Mouse (Mus musculus): ENCODE measurements around the gene Cerkl. TPM values are rescaled to one million over a fixed set of nuclear protein-coding genes. Genes with fewer than 3 reads are reported as not detected.

Cerkl gene
- polyA plus RNA-seq, 1 experiment: 14.3 TPM

GRCm38 (mm10) chr2:79451438-79451837 is 5.1 kb downstream of the Cerkl start:
- H3K4me3 ChIP-seq (ENCODE audit: insufficient read depth, low read depth, low read length): no peak overlapping the region
- H3K27ac ChIP-seq (replicated peaks; ENCODE audit: low read depth, low read length): no peak overlapping the region
- H3K4me1 ChIP-seq (ENCODE audit: control insufficient read depth, insufficient read depth, insufficient read length, low read length): no peaks in the 10 kb centered on the region

- no peak overlapping the region for H3K27ac ChIP-seq (replicated peaks; ENCODE audit: low read depth, low read length)
- no peaks in the 10 kb centered on the region for H3K4me1 ChIP-seq (ENCODE audit: control insufficient read depth, insufficient read depth, insufficient read length, low read length)
- H3K4me3 ChIP-seq (ENCODE audit: insufficient read depth, low read depth, low read length): no peak overlapping the region
Observed at GRCm38 (mm10) chr2:79450684-79451394, 5.7 kb downstream of the Cerkl start.

GRCm38 (mm10) chr2:79449371-79449770 is 7.2 kb downstream of the Cerkl start:
- Histone ChIP-seq H3K27ac (replicated peaks; ENCODE audit: low read depth, low read length) (no peak overlapping the region), H3K4me1 (ENCODE audit: control insufficient read depth, insufficient read depth, insufficient read length, low read length) (no peaks in the 10 kb centered on the region), H3K4me3 (ENCODE audit: insufficient read depth, low read depth, low read length) (no peak overlapping the region)

GRCm38 (mm10) chr2:79447198-79447597 is 9.4 kb downstream of the Cerkl start:
- Histone ChIP-seq H3K4me3 (ENCODE audit: insufficient read depth, low read depth, low read length) (no peak overlapping the region), H3K4me1 (ENCODE audit: control insufficient read depth, insufficient read depth, insufficient read length, low read length) (no peaks in the 10 kb centered on the region), H3K27ac (replicated peaks; ENCODE audit: low read depth, low read length) (no peak overlapping the region)

GRCm38 (mm10) chr2:79443861-79444620 is 12.5 kb downstream of the Cerkl start:
- H3K4me1 ChIP-seq (ENCODE audit: control insufficient read depth, insufficient read depth, insufficient read length, low read length): no peaks in the 10 kb centered on the region
- H3K4me3 ChIP-seq (ENCODE audit: insufficient read depth, low read depth, low read length): no peak overlapping the region

GRCm38 (mm10) chr2:79443401-79443800 is 13.2 kb downstream of the Cerkl start:
- no peak overlapping the region for H3K27ac ChIP-seq (replicated peaks; ENCODE audit: low read depth, low read length)
- H3K4me1 ChIP-seq (ENCODE audit: control insufficient read depth, insufficient read depth, insufficient read length, low read length): no peaks in the 10 kb centered on the region
- H3K4me3 ChIP-seq (ENCODE audit: insufficient read depth, low read depth, low read length): no peak overlapping the region

More at GRCm38 (mm10) chr2:79443861-79444620, 12.5 kb downstream of the Cerkl start:
- no peak overlapping the region for H3K27ac ChIP-seq (replicated peaks; ENCODE audit: low read depth, low read length)

- Histone ChIP-seq H3K4me1 (ENCODE audit: control insufficient read depth, insufficient read depth, insufficient read length, low read length) (no peaks in the 10 kb centered on the region), H3K27ac (replicated peaks; ENCODE audit: low read depth, low read length) (no peak overlapping the region), H3K4me3 (ENCODE audit: insufficient read depth, low read depth, low read length) (no peak overlapping the region)
Observed at GRCm38 (mm10) chr2:79442906-79443305, 13.7 kb downstream of the Cerkl start.

GRCm38 (mm10) chr2:79442227-79442626 is 14.4 kb downstream of the Cerkl start:
- Histone ChIP-seq H3K4me3 (ENCODE audit: insufficient read depth, low read depth, low read length) (no peak overlapping the region), H3K4me1 (ENCODE audit: control insufficient read depth, insufficient read depth, insufficient read length, low read length) (no peaks in the 10 kb centered on the region), H3K27ac (replicated peaks; ENCODE audit: low read depth, low read length) (no peak overlapping the region)

GRCm38 (mm10) chr2:79430061-79430460 is 26.5 kb downstream of the Cerkl start:
- no peak overlapping the region for H3K4me3 ChIP-seq (ENCODE audit: insufficient read depth, low read depth, low read length)
- 0 out of 2 replicates have a peak, but pooled peaks cover 11% of the 10 kb centered on the region for H3K4me1 ChIP-seq (ENCODE audit: control insufficient read depth, insufficient read depth, insufficient read length, low read length)
- H3K27ac ChIP-seq (replicated peaks; ENCODE audit: low read depth, low read length): no peak overlapping the region

GRCm38 (mm10) chr2:79429650-79430049 is 26.9 kb downstream of the Cerkl start:
- Histone ChIP-seq H3K4me3 (ENCODE audit: insufficient read depth, low read depth, low read length) (no peak overlapping the region), H3K4me1 (ENCODE audit: control insufficient read depth, insufficient read depth, insufficient read length, low read length) (0 out of 2 replicates have a peak, but pooled peaks cover 11% of the 10 kb centered on the region), H3K27ac (replicated peaks; ENCODE audit: low read depth, low read length) (no peak overlapping the region)

GRCm38 (mm10) chr2:79429108-79429507 is 27.5 kb downstream of the Cerkl start:
- H3K27ac ChIP-seq (replicated peaks; ENCODE audit: low read depth, low read length): no peak overlapping the region
- H3K4me1 ChIP-seq (ENCODE audit: control insufficient read depth, insufficient read depth, insufficient read length, low read length): 0 out of 2 replicates have a peak, but pooled peaks cover 11% of the 10 kb centered on the region
- H3K4me3 ChIP-seq (ENCODE audit: insufficient read depth, low read depth, low read length): peak overlapping the region; percentile 59; the same call in 1 of the 2 replicates

GRCm38 (mm10) chr2:79428569-79429104 is 27.9 kb downstream of the Cerkl start:
- Histone ChIP-seq H3K4me3 (ENCODE audit: insufficient read depth, low read depth, low read length) (peak overlapping the region; percentile 59), H3K4me1 (ENCODE audit: control insufficient read depth, insufficient read depth, insufficient read length, low read length) (0 out of 2 replicates have a peak, but pooled peaks cover 11% of the 10 kb centered on the region), H3K27ac (replicated peaks; ENCODE audit: low read depth, low read length) (no peak overlapping the region)

GRCm38 (mm10) chr2:79428022-79428421 is 28.6 kb downstream of the Cerkl start:
- H3K4me1 ChIP-seq (ENCODE audit: control insufficient read depth, insufficient read depth, insufficient read length, low read length): 0 out of 2 replicates have a peak, but pooled peaks cover 11% of the 10 kb centered on the region
- H3K4me3 ChIP-seq (ENCODE audit: insufficient read depth, low read depth, low read length): no peak overlapping the region
- no peak overlapping the region for H3K27ac ChIP-seq (replicated peaks; ENCODE audit: low read depth, low read length)

GRCm38 (mm10) chr2:79421696-79422095 is 34.9 kb downstream of the Cerkl start:
- no peaks in the 10 kb centered on the region for H3K4me1 ChIP-seq (ENCODE audit: control insufficient read depth, insufficient read depth, insufficient read length, low read length)

GRCm38 (mm10) chr2:79414505-79414904 is 42.1 kb downstream of the Cerkl start:
- Histone ChIP-seq H3K27ac (replicated peaks; ENCODE audit: low read depth, low read length) (no peak overlapping the region), H3K4me3 (ENCODE audit: insufficient read depth, low read depth, low read length) (no peak overlapping the region), H3K4me1 (ENCODE audit: control insufficient read depth, insufficient read depth, insufficient read length, low read length) (peaks cover 2% of the 10 kb centered on the region)

More at GRCm38 (mm10) chr2:79421696-79422095, 34.9 kb downstream of the Cerkl start:
- H3K27ac ChIP-seq (replicated peaks; ENCODE audit: low read depth, low read length): no peak overlapping the region
- no peak overlapping the region for H3K4me3 ChIP-seq (ENCODE audit: insufficient read depth, low read depth, low read length)

All from brown adipose tissue, adult 24 weeks (tissue).